Mouse (Mus musculus): Measurements from ENCODE around the gene Trappc4.

Gene Trappc4

GRCm38 (mm10) chr9:44361190-44361917 is 46.0 kb downstream of the Trappc4 start, which contains the start of gene Vps11:
Vps11 (minus strand) TSS chr9:44361670.
- DNase-seq (ENCODE audit: low read depth, low spot score): peak; percentile 97

DNA sequence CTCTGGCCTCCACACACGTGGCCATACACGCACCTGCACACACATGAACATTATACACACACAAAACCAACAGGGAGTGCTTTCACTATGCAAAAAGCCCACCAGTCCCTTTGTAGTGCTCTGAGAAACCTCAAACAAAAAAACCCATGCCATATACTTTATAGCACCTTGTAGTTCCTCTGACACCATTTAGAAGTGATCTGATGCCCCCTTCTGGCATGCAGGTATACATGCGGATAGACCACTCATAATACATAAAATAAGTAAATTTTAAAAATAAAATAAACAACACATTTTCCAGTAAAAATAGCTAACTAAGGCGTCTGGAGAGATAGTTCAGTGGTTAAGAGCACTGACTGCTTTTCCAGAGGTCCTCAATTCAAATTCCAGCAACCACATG is 50.2 kb downstream of the Trappc4 start:
- DNase-seq (ENCODE audit: low read depth, low spot score): no peak
